ENCODE assay signal across 15 mouse cellular contexts in the genomic region with DNA sequence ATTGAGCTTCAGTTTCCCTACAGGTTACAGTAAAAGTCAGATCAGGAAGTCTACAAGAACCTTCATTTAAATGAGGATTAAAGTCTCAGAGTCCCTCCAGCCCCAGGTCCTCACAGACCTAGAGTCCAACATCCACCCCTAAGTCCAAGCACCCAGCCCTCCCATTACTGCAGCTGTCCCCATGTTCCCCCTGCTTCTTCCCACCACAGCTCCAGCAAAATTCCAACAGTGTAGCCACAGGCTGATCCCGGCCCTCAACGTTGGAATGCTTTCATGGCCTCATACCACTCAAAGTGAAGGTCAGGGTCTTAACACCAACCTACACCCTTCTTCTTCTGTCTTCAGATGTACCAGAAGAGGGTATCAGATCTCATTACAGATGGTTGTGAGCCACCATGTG. TPM values are rescaled to one million over a fixed set of nuclear protein-coding genes. Genes with fewer than 3 reads are reported as not detected.
DNase-seq lines count a peak whose midpoint lies in the region; ATAC-seq and TF ChIP-seq lines count a peak whose summit lies in the region.
"Had no signal": no experiment of that assay in that cellular context is flagged by ENCODE, and none has a peak within 500 bp of the region (broad histone marks: within the 10 kb centered on the region; RNA-seq: fewer than 3 reads in every experiment).

No protein-coding gene starts in this region.

- no peaks in the 10 kb centered on the region for H3K36me3 ChIP-seq in forebrain, embryonic 12.5 days (replicated peaks)
- no peaks in the 10 kb centered on the region for H3K36me3 ChIP-seq in forebrain, embryonic 15.5 days
- H3K36me3 ChIP-seq in heart, embryonic 15.5 days, result peaks cover 8% of the 10 kb centered on the region; the same call in 1 of the 2 replicates
- H3K36me3 ChIP-seq: limb, embryonic 12.5 days had no signal

- 90% methylated on average over 2 of the region's 2 CpGs for WGBS in forebrain, embryonic 12.5 days
- WGBS in forebrain, embryonic 15.5 days, result 92% methylated on average over 2 of the region's 2 CpGs
- WGBS in heart, embryonic 15.5 days, result 37% methylated on average over 2 of the region's 2 CpGs

- no peak overlapping the region for H3K4me2 ChIP-seq in forebrain, embryonic 12.5 days
- no peak overlapping the region for H3K4me2 ChIP-seq in forebrain, embryonic 15.5 days (replicated peaks)
- no peak overlapping the region for H3K4me2 ChIP-seq in heart, embryonic 15.5 days
- H3K4me2 ChIP-seq: limb, embryonic 12.5 days had no signal

- DNase-seq in heart, postnatal 14 days, result no peak
- no peak for DNase-seq in left cerebral cortex, adult 2 months (ENCODE audit: extremely low spot score in 1 of 2, low spot score in 2 of 2)
- no peak for DNase-seq in left cerebral cortex, adult 9 months (ENCODE audit: low spot score in 2 of 2)
- DNase-seq in right cerebral cortex, adult 2 months (ENCODE audit: low spot score in 2 of 2), result no peak
- DNase-seq: embryo, embryonic 11 days; lung, adult 2 months; midbrain, embryonic 14.5 days; retina, postnatal 1 day; thymus, adult 2 months had no signal

- H3K9me3 ChIP-seq in forebrain, embryonic 12.5 days, result no peaks in the 10 kb centered on the region
- no peaks in the 10 kb centered on the region for H3K9me3 ChIP-seq in forebrain, embryonic 15.5 days
- no peaks in the 10 kb centered on the region for H3K9me3 ChIP-seq in heart, embryonic 15.5 days (replicated peaks)
- H3K9me3 ChIP-seq: limb, embryonic 12.5 days had no signal

- no peak for TF ChIP-seq CTCF in left cerebral cortex, adult 2 months (IDR thresholded peaks at IDR 0.05)

- no peaks in the 10 kb centered on the region for H3K27me3 ChIP-seq in forebrain, embryonic 12.5 days
- no peaks in the 10 kb centered on the region for H3K27me3 ChIP-seq in forebrain, embryonic 15.5 days
- H3K27me3 ChIP-seq in heart, embryonic 15.5 days, result no peaks in the 10 kb centered on the region
- H3K27me3 ChIP-seq: limb, embryonic 12.5 days had no signal

- no peak overlapping the region for H3K4me3 ChIP-seq in forebrain, embryonic 12.5 days (replicated peaks)
- H3K4me3 ChIP-seq in forebrain, embryonic 15.5 days, result no peak overlapping the region
- H3K4me3 ChIP-seq in heart, embryonic 15.5 days, result no peak overlapping the region
- H3K4me3 ChIP-seq in left cerebral cortex, adult 2 months, result no peak overlapping the region
- no peak overlapping the region for H3K4me3 ChIP-seq in brown adipose tissue, adult 24 weeks (ENCODE audit: insufficient read depth, low read depth, low read length)
- H3K4me3 ChIP-seq: limb, embryonic 12.5 days had no signal

- intact Hi-C loops in heart, postnatal 14 days (cut with DNase I), result loop anchor here (5.0 kb wide), 1 partner anchor 36 kb away; the partner anchor contains the start of gene Pitpnm2
- intact Hi-C loops in left cerebral cortex, adult 2 months (cut with DNase I), result no loop called here

- 0 out of 2 replicates have a peak overlapping the region, but pooled peaks have one; percentile 13 for H3K27ac ChIP-seq in forebrain, embryonic 12.5 days
- H3K27ac ChIP-seq in forebrain, embryonic 15.5 days (replicated peaks), result no peak overlapping the region
- peak overlapping the region; percentile 77 for H3K27ac ChIP-seq in heart, embryonic 15.5 days
- peak overlapping the region; percentile 4; the same call in 1 of the 2 replicates for H3K27ac ChIP-seq in left cerebral cortex, adult 2 months
- peak overlapping the region; percentile 95 for H3K27ac ChIP-seq in brown adipose tissue, adult 24 weeks (replicated peaks; ENCODE audit: low read depth, low read length)
- H3K27ac ChIP-seq: limb, embryonic 12.5 days had no signal

- ATAC-seq in forebrain, embryonic 12.5 days (ENCODE audit: low FRiP score), result no peak
- no peak for ATAC-seq in forebrain, embryonic 15.5 days (replicated peaks)
- ATAC-seq in heart, embryonic 15.5 days (replicated peaks; ENCODE audit: insufficient number of reproducible peaks, insufficient read depth, low FRiP score, low read depth), result no peak
- ATAC-seq: forebrain, embryonic 16.5 days had no signal

- peaks cover 15% of the 10 kb centered on the region for H3K4me1 ChIP-seq in forebrain, embryonic 12.5 days
- H3K4me1 ChIP-seq in forebrain, embryonic 15.5 days, result peaks cover 16% of the 10 kb centered on the region
- H3K4me1 ChIP-seq in heart, embryonic 15.5 days (replicated peaks), result peaks cover 93% of the 10 kb centered on the region
- peaks cover 73% of the 10 kb centered on the region for H3K4me1 ChIP-seq in brown adipose tissue, adult 24 weeks (ENCODE audit: control insufficient read depth, insufficient read depth, insufficient read length, low read length)

- no peak overlapping the region for H3K9ac ChIP-seq in forebrain, embryonic 12.5 days
- no peak overlapping the region for H3K9ac ChIP-seq in forebrain, embryonic 15.5 days (replicated peaks)
- no peak overlapping the region for H3K9ac ChIP-seq in heart, embryonic 15.5 days
- H3K9ac ChIP-seq: limb, embryonic 12.5 days had no signal

RNA-seq across cellular contexts. Expression of gene Pitpnm2, which starts 37.9 kb away (rescaled TPM):
- polyA plus RNA-seq in forebrain, embryonic 12.5 days (2016; fragmentation: Nextera tagmentation; extraction: Ambion mirVana), result 6.8 and 8.9 TPM in 2 replicates
- 10.9 and 11.4 TPM in 2 replicates for polyA plus RNA-seq in forebrain, embryonic 15.5 days (2015; fragmentation: Nextera tagmentation; extraction: Ambion mirVana)
- 4.9 and 7.9 TPM in 2 replicates for polyA plus RNA-seq in heart, embryonic 15.5 days (2015; fragmentation: Nextera tagmentation; extraction: Ambion mirVana)
- 10 to 100 TPM; 47.9 to 52.4 TPM for total RNA-seq in heart, postnatal 14 days (2021)
- 100 to 1,000 TPM; 317 to 336 TPM for total RNA-seq in left cerebral cortex, adult 2 months (2021)
- 20.3 and 21.8 TPM in 2 replicates for polyA plus RNA-seq in brown adipose tissue, adult 24 weeks (2012; ENCODE audit: insufficient read depth, insufficient read length, missing spikeins)
